Mouse (Mus musculus): ENCODE measurements around the gene Clasrp.
"Not testable (repeated sequence)": the region's sequence is repeated elsewhere in the genome, so short reads cannot be mapped to it uniquely, and the experiment has no call there.

The Clasrp gene

DNA sequence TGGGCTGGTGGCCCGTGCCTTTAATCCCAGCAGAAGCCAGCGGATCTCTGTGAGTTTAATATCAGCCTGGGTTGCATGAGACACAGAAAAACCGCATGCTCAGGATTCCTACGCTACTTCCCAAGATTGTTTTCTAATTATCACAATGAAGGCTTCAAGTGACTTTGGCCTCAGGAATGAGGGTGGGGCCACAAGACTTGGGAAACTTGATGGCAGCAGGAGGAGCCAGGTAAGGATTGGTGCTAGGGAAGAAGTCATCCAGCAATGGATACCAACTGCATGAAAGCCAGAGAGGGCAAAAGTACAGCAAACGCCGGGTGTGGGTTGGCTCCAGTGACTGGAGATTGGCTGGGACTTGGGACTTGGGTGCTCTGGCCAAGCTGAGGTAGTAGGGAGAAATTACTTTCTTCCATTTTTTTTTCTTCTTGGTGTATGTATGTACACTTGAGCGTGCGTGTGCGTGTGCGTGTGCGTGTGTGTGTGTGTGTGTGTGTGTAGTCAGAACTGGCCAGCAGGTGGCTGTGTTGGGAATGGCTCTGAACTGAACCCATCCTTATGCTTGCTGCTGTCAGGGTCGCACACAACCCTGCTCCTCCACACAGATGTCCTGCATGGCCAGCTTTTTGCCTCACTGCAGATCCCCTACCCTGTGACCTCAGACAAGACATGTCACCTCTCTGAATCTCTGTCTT is 5.5 kb upstream of the Clasrp start:
- DNase-seq (ENCODE audit: low read depth) = no peak

DNA sequence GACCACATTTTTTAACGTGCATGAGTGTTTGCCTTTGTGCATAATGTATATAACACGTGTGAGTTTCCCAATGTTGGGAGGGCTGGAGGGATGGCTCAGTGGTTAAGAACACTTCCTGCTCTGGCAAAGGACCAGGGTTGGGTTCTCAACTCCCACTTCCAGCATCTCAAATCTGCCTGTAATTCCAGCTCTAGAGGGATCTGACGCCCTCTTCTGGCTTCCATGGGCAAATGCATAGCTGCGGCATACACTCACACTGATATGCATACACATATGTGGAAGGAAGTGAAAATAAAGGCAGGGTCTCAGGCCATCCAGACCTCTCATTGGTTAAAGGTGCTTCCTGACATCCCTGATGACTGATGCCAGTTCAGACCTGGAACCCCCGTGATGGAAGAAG is 3.0 kb upstream of the Clasrp start:
- DNase-seq (ENCODE audit: low read depth) = no peak

DNA sequence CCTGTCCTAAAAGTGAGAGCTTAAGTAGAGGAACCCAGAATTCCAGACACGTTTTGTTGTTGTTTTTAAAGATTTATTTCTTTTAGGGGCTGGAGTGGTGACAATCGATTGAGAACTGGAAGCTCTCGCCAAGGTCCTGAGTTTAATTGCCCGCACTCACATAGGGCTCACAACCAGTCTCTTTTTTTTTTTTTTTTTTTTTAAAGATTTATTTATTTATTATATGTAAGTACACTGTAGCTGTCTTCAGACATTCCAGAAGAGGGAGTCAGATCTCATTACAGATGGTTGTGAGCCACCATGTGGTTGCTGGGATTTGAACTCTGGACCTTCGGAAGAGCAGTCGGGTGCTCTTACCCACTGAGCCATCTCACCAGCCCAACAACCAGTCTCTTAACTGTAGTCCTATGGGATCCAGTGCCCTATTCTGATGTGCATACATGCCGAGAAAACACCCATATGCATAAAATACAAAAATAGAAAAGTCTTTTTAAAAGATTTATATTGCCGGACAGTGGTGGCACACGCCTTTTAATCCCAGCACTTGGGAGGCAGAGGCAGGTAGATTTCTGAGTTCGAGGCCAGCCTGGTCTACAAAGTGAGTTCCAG is 424 bp upstream of the Clasrp start:
- not testable (repeated sequence) for DNase-seq (ENCODE audit: low read depth)

DNA sequence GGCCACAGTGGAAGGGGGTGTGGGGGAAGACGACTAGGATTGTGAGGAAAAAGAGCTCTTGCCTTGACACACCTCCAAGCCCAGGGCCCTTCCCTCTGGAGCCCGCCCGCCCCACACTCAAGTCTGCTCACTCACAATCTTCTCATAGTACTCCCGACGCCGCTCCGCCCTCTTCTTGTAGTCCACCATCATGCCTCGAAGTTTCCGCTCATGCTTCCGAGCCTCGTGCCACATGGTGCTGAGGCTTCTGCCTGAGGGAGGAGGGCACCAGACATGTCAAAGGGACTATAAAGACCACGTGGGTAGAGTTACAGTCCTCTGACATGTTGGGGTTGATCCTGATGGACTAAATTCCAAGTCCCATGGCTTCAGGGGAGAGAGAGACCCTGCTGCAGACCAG is 1.2 kb downstream of the Clasrp start:
- no peak for DNase-seq (ENCODE audit: low read depth)

DNA sequence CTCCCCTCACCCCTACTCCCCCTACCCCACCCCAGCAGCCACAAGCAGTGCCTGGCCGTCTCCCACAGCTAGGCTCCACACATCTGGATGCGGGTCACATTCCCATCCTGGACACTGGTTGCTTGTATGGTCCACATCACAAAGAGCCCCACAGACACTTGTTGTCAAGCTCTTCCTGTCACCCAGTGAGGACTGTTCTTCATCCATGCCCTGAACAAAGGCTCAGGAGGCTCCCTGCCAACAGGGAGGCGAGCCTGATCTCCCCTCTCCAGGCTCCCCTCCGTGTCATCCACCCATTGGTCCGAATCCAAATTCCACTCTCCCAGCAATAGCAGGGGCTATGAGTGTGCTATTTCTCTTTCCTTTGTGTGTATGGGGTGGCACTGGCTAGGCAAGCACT is 3.7 kb downstream of the Clasrp start:
- no peak for DNase-seq (ENCODE audit: low read depth)

DNA sequence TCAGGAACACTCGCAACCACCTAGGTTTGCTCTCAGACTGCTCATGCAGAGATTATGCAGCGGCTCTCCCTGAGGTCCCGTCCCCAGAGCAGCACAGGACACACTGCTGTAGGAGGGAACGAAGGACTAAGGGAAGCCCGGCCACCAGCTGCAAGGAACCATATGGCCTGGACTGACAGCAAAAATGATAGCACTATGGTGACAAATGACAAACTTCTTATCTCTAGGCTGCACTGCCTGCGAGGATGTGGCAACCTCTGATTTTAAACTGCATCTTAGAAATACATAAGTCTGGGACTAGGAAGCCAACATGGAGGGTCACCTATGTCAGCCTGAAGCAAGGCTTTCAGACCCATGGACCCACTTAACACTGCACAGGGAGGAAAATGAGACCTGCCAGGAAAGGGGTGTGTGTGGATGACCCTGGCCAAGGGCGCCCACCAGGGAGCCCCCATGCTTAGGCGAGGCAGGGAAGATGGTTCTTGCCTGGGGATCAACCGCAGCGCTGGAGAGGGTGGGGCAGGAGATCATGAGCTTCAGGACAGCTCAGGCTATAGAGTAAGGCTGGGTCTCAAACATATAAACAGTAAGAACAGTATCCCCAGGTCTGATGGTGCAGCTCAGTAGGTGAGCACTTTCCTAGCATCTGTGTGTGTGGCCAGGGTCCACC is 11.1 kb downstream of the Clasrp start:
- no peak for DNase-seq (ENCODE audit: low read depth)

DNA sequence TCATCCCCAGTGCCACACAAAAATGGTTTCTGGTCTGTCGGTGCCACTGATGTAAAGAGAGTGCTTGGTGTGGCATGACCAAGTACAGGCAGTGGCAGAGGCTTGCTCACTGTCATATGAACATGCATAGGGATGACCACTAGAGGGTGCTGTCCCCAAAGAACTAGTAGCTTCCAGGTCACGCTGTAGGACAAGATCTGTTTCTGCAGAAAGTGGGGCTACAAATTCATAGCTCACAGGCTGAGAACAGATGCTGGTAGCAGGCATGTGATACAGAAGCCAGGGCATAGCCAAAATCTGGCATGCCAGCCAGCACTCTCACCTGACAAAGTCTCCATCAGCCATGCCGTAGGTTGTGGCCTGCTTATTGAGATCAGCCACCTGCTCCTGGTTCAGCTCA is 14.4 kb downstream of the Clasrp start:
- DNase-seq (ENCODE audit: low read depth) = peak; percentile 89

DNA sequence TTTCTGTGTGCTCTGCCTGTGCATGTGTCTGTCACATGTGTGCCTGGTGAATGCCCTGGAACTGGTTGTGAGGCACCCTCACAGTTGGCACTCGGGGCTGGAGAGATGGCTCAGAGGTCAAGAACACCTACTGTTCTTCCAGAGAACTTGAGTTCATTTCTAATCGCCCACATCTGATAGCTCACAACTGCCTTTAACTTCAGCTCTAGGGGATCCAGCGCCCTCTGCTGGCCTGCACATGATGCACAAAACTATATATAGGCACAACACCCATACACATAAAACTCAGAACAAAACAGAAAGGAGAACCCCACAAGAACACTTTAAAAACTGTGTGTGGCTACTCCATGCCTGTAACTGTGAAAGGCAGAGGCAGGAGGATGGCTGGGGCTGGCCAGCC is 15.1 kb downstream of the Clasrp start:
- DNase-seq (ENCODE audit: low read depth) = peak; percentile 72

DNA sequence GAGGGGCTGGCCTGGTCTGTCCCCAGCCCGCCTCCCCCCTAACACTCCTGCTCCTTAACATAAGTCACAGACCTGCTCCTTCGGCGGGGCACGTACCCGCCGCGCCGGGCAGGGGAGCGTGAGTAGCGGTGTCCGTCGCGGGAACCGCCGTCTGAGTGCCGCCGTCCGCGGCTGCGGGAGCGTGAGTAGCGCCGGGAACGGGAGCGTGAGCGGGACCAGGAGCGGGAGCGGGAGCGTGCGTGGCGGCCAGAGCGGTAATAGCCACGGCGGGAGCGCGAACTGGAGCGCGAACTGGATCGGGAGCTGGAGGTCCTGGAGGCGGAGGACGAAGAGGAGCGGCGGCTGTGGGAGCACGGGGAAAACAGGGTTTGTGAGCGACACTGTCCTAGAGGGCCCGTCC is 18.0 kb downstream of the Clasrp start:
- no peak for DNase-seq (ENCODE audit: low read depth)

DNA sequence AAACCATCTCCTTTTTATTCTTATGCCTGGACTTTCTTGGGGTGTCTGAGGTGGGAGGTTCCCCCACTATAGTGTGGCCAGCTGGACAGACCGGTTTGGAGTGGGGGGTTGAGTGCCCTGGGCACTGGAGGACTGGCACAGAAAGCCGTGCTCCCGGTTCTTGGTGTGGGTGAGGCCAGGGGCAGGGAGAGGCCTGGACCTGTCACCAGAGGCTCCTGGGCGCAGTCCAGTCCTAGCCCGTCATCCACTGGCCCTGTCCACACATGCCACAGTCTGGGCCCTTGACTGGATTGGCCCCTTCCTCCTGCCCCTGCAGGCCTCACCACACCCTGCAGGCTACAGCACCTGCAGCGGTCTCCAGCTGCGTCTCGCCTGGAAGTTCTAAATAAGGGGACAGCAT is 23.7 kb downstream of the Clasrp start:
- no peak for DNase-seq (ENCODE audit: low read depth)

DNA sequence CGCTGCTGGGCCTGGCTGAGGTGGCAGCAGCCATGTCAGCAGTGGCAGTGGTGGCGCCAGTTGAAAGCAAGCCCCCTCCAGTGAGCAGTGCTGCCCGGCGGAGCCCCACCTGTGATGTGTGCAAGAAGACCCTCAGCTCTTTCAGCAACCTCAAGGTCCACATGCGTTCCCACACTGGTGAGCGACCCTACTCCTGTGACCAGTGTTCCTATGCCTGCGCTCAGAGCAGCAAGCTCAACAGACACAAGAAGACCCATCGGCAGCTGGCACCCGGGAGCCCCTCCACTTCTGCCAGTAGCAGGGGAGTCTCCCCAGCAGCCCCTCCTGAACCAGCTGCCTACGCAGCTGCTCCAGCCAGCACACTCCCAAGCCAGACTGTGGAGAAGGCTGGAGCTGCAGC is 24.5 kb downstream of the Clasrp start:
- DNase-seq (ENCODE audit: low read depth) = no peak

DNA sequence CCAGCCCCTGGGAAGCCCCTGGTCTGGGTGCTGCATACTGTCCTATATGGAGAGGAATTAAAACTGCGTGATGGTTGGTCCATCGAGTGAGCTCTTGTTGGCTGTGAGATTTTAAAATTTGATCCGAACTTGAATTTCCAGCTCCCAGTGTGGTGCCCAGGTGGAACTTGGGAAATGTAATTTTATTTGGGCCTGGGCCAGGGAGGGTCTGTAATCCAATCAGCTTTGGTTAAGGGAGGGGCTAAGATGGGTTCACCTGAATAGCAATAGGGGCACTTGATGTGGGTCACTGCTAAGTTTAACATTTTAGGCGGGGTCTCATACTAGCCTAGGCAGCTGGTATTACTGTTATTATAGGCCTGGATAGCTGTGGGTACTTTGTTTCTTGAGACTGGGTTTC is 25.9 kb downstream of the Clasrp start:
- no peak for DNase-seq (ENCODE audit: low read depth)

DNA sequence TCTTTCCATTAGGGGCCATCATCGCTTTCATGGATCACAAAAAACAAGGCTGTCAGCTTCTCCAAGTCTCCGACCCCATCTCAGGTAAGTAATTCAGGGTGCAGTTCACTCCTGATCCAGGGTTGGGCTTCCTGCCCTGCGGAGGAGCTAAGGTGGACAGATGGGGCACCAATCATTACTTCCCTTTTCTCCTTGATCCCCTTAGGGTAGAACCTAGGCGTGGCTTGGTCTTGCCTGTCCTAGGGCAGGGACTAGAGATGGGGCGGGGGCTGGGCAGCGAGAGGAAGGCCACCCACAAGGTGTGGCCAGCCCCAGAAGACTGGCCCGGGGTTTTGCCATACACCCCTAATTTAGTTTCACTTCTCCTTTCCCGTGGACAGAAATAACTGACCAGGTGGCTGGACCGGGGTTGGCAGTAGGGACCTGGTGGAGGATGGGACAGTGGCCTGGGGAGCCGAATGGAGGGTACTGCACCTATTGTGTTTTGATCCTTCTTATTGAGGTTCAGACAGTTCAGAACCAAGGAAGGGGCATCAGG is 26.3 kb downstream of the Clasrp start:
- no peak for DNase-seq (ENCODE audit: low read depth)

DNA sequence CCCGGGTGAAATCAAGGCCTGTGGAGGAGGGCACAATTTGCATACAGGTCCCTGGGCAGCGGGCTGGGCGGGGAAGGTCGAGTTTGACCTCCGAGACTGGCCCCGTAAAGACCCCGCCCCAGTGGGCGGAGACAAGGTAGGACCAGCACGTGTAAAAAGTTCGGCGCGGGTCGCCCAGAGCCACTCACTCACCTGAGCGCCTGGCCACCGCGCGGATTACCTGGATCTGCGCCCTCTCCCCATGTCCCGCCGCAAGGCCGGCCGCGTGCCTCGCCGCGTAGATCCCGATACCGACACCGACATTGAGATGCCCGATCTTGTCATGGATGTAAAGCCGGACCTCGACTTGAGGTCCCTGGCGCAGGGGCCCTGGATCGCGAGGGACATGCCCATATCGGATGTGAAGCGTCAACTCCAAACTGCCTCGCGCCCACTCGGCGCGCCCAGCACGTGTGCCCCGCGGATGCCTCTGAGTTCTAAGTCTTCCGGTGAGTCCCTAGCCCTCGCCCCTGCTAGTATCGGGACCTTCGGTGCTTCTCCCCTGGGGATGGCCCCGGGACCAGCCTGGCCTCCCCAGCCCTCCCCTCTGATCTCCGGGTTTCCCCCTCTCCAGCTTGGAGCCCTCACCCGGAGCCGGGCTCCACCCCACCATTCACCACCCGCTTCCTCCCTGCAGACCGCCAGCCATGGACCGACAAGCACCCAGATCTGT is 27.0 kb downstream of the Clasrp start, which contains the start of the genes Zfp296 and Gemin7:
Gene Zfp296, plus strand, starts transcription at position 147 of the 712 bp plus-strand sequence.
Gene Gemin7, minus strand, starts transcription at position 455 of the 712 bp plus-strand sequence.
- DNase-seq (ENCODE audit: low read depth) = peak; percentile 68

DNA sequence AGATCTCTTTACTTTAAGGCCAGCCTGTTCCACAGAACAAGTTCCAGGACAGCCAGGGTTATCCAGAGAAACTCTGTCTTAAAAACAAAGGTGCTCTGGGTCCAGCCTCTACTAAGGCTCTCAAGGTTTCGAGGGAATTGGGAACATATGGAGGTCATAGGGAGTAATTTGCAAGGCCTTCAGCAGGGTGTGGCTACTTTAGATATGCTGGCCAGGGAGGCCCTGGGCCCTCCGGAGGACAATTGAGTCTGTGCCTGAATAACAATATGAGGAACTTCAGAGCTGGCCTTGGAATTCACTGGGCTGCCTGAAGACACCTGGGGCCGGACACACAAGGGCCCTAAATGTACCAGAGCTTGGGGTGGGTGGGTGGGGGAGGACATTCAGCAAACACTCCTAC is 28.7 kb downstream of the Clasrp start:
- no peak for DNase-seq (ENCODE audit: low read depth)

DNA sequence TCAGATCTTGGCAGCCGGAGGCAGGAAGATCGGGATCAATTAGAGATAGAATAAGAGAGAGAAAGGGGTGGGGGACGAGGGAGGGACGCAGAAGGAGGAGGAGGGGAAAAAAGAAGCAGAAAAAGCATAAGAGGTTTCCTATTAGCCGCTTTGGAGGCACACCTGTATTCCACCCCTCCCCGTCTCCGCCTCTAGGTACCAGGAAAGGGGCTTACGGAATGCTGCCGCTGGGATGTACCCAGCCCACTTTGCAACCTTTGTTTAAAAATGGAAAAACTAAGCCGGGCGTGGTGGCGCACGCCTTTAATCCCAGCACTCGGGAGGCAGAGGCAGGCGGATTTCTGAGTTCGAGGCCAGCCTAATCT is 30.5 kb downstream of the Clasrp start:
- DNase-seq (ENCODE audit: low read depth) = no peak

DNA sequence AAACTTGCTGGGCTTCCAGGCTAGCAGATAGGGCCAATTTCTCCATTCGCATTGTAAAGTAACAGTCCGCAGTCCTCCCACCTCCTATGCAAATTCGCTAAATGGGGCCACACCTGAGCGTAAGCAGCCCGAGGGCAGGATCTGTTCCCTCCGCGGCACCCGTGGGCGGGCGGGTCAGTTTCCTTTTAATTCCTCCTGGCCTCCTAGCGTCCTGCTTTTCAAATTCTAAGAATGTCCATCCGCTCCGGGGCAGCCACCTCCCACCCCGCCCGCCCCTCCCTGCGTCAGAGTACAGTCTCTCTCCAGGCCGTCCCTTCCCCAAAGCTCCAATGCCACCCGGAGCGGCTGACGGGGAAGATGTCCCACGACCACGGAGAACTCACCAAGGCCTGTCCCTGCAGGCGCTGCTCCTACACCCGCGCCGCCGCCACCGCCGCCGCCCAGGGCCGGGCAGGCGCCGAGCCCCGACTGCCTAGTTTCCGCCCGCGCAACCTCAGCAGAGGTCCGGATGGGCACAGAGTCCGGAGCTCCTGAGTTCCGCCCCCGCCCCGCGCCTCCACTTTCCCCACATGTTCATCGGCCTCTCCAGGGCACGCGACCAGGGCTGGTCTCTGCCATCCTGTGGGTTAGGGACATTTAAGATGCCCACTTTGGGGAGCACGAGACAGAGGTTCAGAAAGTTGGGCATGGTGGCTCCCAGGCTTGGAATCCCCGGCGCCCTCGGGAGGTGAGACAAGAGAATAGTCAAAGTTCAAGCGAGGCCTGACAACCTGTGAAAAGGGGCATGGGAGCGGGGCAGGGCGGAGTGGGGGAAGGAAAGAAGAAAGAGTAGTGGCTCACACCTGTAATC is 31.1 kb downstream of the Clasrp start:
- peak; percentile 93 for DNase-seq (ENCODE audit: low read depth)

DNA sequence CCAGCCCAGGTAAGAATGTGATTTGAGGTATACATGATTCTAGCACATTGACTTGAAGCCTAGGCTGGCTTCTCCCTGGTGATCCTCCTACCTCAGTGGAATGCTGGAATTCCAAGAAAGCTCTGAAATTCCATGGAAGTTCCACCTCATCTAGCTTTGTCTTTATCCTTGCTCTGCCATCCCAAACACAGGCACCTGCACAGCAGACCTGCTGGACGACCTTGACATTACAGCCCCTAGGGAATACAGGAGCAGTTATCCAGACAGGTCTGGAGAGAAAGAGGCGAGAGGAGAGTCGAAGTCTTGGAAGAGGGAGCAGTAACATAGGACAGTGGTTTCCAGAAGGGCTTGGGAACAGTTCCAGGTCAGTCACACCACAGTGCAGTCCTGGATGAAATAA is 34.6 kb downstream of the Clasrp start:
- DNase-seq (ENCODE audit: low read depth) = no peak

DNA sequence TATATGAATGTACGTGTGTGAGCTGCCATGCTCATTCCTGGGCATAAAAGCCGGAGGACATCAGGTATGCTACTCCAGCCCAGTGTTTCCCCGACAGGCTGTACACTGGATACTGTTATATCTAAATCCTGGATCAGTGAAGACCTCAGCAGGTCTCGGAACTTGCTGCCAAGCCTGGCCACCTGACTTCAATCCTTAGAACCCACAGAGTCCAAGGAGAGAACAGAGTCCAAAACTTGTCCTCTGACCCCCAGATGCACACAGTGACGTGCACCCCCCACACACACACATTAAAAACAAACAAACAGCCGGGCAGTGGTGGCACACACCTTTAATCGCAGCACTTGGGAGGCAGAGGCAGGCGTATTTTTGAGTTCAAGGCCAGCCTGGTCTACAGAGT is 36.9 kb downstream of the Clasrp start:
- DNase-seq (ENCODE audit: low read depth) = no peak

DNA sequence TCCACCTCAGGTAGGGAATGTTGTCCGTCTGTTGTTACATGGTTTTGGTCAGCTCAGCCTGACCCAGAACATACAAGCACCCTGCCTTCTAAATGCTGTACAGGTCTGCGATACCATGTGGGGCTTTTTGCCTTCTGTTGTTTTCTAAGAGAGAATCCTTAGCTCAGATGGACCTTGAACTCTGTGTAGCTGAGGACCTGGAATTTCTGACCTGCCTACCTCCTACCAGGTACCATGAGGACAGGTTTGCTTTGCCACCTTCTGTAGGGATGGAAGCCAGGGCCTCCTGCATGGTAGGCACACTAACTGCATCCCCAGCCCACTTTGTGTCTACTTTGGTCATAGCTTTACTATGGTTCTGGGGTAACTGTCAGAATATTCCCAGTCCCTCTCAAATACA is 38.5 kb downstream of the Clasrp start:
- DNase-seq (ENCODE audit: low read depth) = no peak

DNA sequence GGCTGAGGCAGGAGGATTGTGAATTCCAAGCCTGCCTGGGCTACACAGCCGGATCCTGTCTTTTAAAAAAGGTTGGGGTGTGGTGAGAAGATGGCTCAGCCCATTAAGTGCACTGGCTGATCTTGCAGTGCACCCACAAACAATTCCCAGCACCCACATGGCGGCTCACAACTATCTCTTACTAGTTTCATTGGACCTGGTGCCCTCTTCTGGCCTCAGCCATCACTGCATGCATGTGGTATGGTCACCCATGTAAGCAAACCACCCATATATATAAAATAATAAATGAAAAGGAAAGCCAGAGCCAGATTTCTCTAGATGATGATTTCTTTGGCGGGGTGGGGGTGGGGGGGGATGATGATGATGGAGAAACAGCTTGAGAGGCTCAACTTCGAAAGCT is 39.8 kb downstream of the Clasrp start:
- DNase-seq (ENCODE audit: low read depth) = peak; percentile 44

DNA sequence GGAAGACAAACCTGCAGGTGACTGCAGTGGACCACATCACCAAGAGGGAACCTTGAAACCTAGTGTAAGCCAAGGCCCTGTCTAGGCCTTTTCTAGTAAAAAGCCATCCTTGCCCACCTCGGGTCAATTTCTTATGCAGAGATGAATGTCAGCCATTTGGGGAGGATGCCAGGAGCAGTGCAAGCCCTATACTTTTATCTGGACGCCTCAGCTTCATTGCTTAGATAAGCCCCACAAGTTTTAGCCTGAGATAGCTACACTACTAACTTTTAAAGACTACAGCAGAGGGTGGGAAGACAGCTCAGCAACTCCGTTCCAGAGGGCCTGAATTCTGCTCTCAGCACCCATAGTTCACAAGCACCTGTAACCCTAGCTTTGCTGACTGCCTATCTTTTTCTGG is 40.4 kb downstream of the Clasrp start:
- no peak for DNase-seq (ENCODE audit: low read depth)
